In genomic region chr1:40175123-40175522, GRCm38 (mm10) we compare ENCODE assay signal across 29 mouse cellular contexts. TPM values are rescaled to one million over a fixed set of nuclear protein-coding genes. Genes with fewer than 3 reads are reported as not detected.
"Had no signal": no experiment of that assay in that cellular context is flagged by ENCODE, and none has a peak within 500 bp of the region (broad histone marks: within the 10 kb centered on the region; RNA-seq: fewer than 3 reads in every experiment).

No protein-coding gene starts in this region.

- H3K36me3 ChIP-seq: limb, embryonic 10.5 days; limb, embryonic 12.5 days; limb, embryonic 13.5 days; limb, embryonic 15.5 days; liver, embryonic 13.5 days; lung, embryonic 15.5 days; midbrain, embryonic 10.5 days; midbrain, embryonic 12.5 days; midbrain, embryonic 13.5 days; midbrain, embryonic 15.5 days; neural tube, embryonic 12.5 days had no signal

- H3K9ac ChIP-seq: limb, embryonic 12.5 days; limb, embryonic 13.5 days; limb, embryonic 15.5 days; liver, embryonic 13.5 days; liver, embryonic 14.5 days; lung, embryonic 14.5 days; lung, embryonic 15.5 days; midbrain, embryonic 12.5 days; midbrain, embryonic 13.5 days; midbrain, embryonic 15.5 days; neural tube, embryonic 12.5 days had no signal

- ATAC-seq: midbrain, embryonic 13.5 days; midbrain, embryonic 15.5 days; midbrain, embryonic 16.5 days had no signal

- H3K27me3 ChIP-seq: limb, embryonic 12.5 days; limb, embryonic 13.5 days; limb, embryonic 15.5 days; liver, embryonic 13.5 days; lung, embryonic 15.5 days; megakaryocyte, embryonic 14.5 days; midbrain, embryonic 12.5 days; midbrain, embryonic 13.5 days; midbrain, embryonic 15.5 days; neural tube, embryonic 12.5 days had no signal

- H3K4me1 ChIP-seq: limb, embryonic 10.5 days; limb, embryonic 12.5 days; limb, embryonic 13.5 days; liver, embryonic 13.5 days; megakaryocyte, embryonic 14.5 days; midbrain, embryonic 10.5 days; midbrain, embryonic 12.5 days; midbrain, embryonic 13.5 days; midbrain, embryonic 15.5 days; neural tube, embryonic 12.5 days had no signal

- H3K9me3 ChIP-seq: limb, embryonic 10.5 days; limb, embryonic 12.5 days; limb, embryonic 13.5 days; limb, embryonic 15.5 days; liver, embryonic 13.5 days; lung, embryonic 15.5 days; midbrain, embryonic 10.5 days; midbrain, embryonic 12.5 days; midbrain, embryonic 13.5 days; neural tube, embryonic 12.5 days had no signal

- H3K27ac ChIP-seq: left cerebral cortex, adult 2 months; limb, embryonic 10.5 days; limb, embryonic 12.5 days; limb, embryonic 13.5 days; limb, embryonic 15.5 days; liver, embryonic 14.5 days; lung, embryonic 15.5 days; macrophage; midbrain, embryonic 10.5 days; midbrain, embryonic 12.5 days; midbrain, embryonic 13.5 days; midbrain, embryonic 15.5 days; neural tube, embryonic 12.5 days had no signal

- H3K4me3 ChIP-seq: left cerebral cortex, adult 2 months; limb, embryonic 10.5 days; limb, embryonic 12.5 days; limb, embryonic 13.5 days; limb, embryonic 15.5 days; liver, embryonic 13.5 days; lung, embryonic 15.5 days; megakaryocyte, embryonic 14.5 days; midbrain, embryonic 10.5 days; midbrain, embryonic 12.5 days; midbrain, embryonic 13.5 days; midbrain, embryonic 15.5 days; myocyte; neural tube, embryonic 12.5 days had no signal

- H3K4me2 ChIP-seq: limb, embryonic 12.5 days; limb, embryonic 13.5 days; limb, embryonic 15.5 days; liver, embryonic 13.5 days; lung, embryonic 14.5 days; lung, embryonic 15.5 days; midbrain, embryonic 11.5 days; midbrain, embryonic 12.5 days; midbrain, embryonic 13.5 days; midbrain, embryonic 15.5 days; neural tube, embryonic 12.5 days had no signal

- DNase-seq: layer of hippocampus, postnatal 36 days; left cerebral cortex, postnatal 4 days; liver, embryonic 13.5 days; lung, adult 18-20 months; lung, adult 2 months; lung, embryonic 14.5 days; lung, postnatal 10 days; lung, postnatal 14 days; lung, postnatal 36 days; lung, postnatal 4 days; midbrain, embryonic 14.5 days had no signal

RNA-seq across cellular contexts. Expression of gene Il1r1, which starts 49.8 kb away (rescaled TPM):
- total RNA-seq: monocyte, adult 5-6 weeks had no signal
